Mouse (Mus musculus) midbrain, postnatal 0 days (tissue): ENCODE results near the gene Fgd2. TPM values are rescaled to one million over a fixed set of nuclear protein-coding genes. Genes with fewer than 3 reads are reported as not detected.
A peak's percentile ranks its signal among the peaks of the same experiment; 100 is the strongest.

ENCODE experiments used
- ATAC-seq: fragments of 200-750 bp; cut with Nextera tagmentation; 2 replicates; pipeline ENCODE4 v1.8.0; 2017; ENCODE audit warnings: moderate number of reproducible peaks, mild to moderate bottlenecking, moderate TSS enrichment, moderate library complexity; ENCODE audit not compliant: low FRiP score
- DNase-seq: peaks from one replicate; pipeline ENCODE4 v3.0.0-alpha.2; 2015; ENCODE audit warnings: low spot score
- H3K27ac ChIP-seq: fragments of 300-500 bp; sonication (generic); 2 replicates; pipeline ENCODE4 v1.5.1; 2014; ENCODE audit warnings: low read depth, mild to moderate bottlenecking, low read length, mixed read lengths
- H3K27me3 ChIP-seq: fragments of 300-500 bp; sonication (generic); 2 replicates; pipeline ENCODE4 v1.6.1; 2014; ENCODE audit warnings: low read length, control low read depth, mixed read lengths; ENCODE audit not compliant: insufficient read depth
- H3K36me3 ChIP-seq: fragments of 300-500 bp; sonication (generic); 2 replicates; pipeline ENCODE4 v1.6.1; 2014; ENCODE audit warnings: low read length, control low read depth, mixed read lengths; ENCODE audit not compliant: insufficient read depth
- H3K4me1 ChIP-seq: fragments of 300-500 bp; sonication (generic); 2 replicates; pipeline ENCODE4 v1.6.1; 2014; ENCODE audit warnings: mild to moderate bottlenecking, control low read depth, antibody characterized with exemption, low read length, mixed read lengths; ENCODE audit not compliant: insufficient read depth
- H3K4me2 ChIP-seq: fragments of 300-500 bp; sonication (generic); 2 replicates; pipeline ENCODE4 v1.6.1; 2014; ENCODE audit warnings: low read depth, mild to moderate bottlenecking, low read length, mixed read lengths; ENCODE audit not compliant: poor library complexity, severe bottlenecking
- H3K4me3 ChIP-seq: fragments of 300-500 bp; sonication (generic); 2 replicates; pipeline ENCODE4 v1.5.1; 2014; ENCODE audit warnings: low read depth, mild to moderate bottlenecking, low read length, moderate library complexity
- H3K9ac ChIP-seq: fragments of 300-500 bp; sonication (generic); replicated peaks from 2 replicates; pipeline ENCODE4 v1.6.1; 2014; ENCODE audit warnings: mild to moderate bottlenecking, low read length, moderate library complexity, mixed read lengths; ENCODE audit not compliant: poor library complexity, severe bottlenecking
- H3K9me3 ChIP-seq: fragments of 300-500 bp; sonication (generic); 2 replicates; pipeline ENCODE4 v1.6.1; 2016; ENCODE audit warnings: low read length, control low read depth
- CTCF ChIP-seq: IDR thresholded peaks from 2 replicates; pipeline ENCODE4 v1.5.1; 2016; ENCODE audit warnings: antibody characterized with exemption, mild to moderate bottlenecking
- WGBS: fragments of 180-500 bp; shearing (Covaris S2); extraction: QIAGEN DNeasy Blood & Tissue Kit; methylation state at CpG from one replicate; pipeline ENCODE4 v1.1.7; 2014; 5-methylcytosine and 5-hydroxymethylcytosine counted together
- polyA plus RNA-seq: library from polyadenylated mRNA; unstranded; fragments of >200 nt; fragmentation: Nextera tagmentation; extraction: Ambion mirVana; gene quantifications from 2 replicates; pipeline ENCODE4 v1.2.1, GENCODE M21; 2015
- total RNA-seq: library from RNA; depleted of rRNA; stranded (reverse); fragments of >200 nt; gene quantifications from 2 replicates; pipeline ENCODE4 v1.2.3, GENCODE M21; 2014

Fgd2 gene
- total and polyA plus RNA-seq, 2 experiments from 2014 or later = 14.4 to 27.3 TPM

DNA sequence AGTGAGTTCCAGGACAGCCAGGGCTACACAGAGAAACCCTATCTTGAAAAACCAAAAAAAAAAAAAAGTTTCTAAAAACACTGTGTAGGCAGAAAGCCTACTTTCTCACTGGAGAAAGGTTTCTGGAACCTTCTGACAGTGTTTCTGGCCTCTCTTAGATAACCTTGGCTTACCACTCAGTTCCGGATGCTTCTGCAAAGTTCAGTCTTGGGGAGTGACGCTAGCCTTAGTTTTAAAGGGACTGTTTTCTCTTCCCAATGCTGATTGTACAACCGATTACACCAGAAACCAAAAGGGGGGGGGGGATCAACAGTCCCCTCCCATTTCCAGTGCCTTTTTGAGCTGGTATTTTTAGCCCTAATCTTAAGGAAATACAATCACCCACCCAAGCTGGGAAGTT is 37.1 kb upstream of the Fgd2 start:
- Histone ChIP-seq H3K4me1 (peaks cover 18% of the 10 kb centered on the region), H3K9me3 (no peaks in the 10 kb centered on the region), H3K27ac (no peak overlapping the region), H3K9ac (no peak overlapping the region), H3K27me3 (no peaks in the 10 kb centered on the region; the same call in 1 of the 2 replicates), H3K4me3 (no peak overlapping the region), H3K36me3 (no peaks in the 10 kb centered on the region), H3K4me2 (no peak overlapping the region)
- ATAC-seq (no peak), DNase-seq (no peak)
- 96% methylated on average over 3 of the region's 3 CpGs for WGBS
- TF ChIP-seq CTCF = no peak

DNA sequence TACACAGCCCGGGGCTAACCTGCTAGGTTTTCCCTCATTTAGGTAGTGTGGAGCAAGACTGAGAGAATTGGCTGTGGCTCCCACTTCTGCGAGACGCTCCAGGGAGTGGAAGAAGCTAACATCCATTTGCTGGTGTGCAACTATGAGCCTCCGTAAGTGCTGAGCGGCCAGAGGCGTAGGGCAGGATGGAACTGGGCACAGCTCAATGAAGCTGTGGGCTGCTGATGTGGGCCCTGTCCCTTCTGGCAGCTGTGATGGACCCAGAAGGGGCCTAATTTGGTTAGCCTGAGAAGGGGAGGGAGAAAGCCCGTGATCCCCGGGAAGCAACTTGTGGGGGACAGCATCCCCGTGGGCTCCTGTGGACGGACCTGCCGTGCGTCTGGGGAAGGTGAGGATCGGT is 34.9 kb upstream of the Fgd2 start:
- H3K4me2 ChIP-seq = peak overlapping the region; percentile 31; the same call in 1 of the 2 replicates
- peak overlapping the region; percentile 44; the same call in 1 of the 2 replicates for H3K9ac ChIP-seq
- 53% methylated on average over 13 of the region's 13 CpGs for WGBS
- 0 out of 2 replicates have a peak, but pooled peaks cover 3% of the 10 kb centered on the region for H3K36me3 ChIP-seq
- peak overlapping the region; percentile 74 for H3K27ac ChIP-seq
- DNase-seq = no peak
- H3K27me3 ChIP-seq = no peaks in the 10 kb centered on the region; the same call in 1 of the 2 replicates
- no peak for TF ChIP-seq CTCF
- no peak for ATAC-seq
- H3K4me1 ChIP-seq = peaks cover 12% of the 10 kb centered on the region
- H3K4me3 ChIP-seq = no peak overlapping the region
- no peaks in the 10 kb centered on the region for H3K9me3 ChIP-seq

DNA sequence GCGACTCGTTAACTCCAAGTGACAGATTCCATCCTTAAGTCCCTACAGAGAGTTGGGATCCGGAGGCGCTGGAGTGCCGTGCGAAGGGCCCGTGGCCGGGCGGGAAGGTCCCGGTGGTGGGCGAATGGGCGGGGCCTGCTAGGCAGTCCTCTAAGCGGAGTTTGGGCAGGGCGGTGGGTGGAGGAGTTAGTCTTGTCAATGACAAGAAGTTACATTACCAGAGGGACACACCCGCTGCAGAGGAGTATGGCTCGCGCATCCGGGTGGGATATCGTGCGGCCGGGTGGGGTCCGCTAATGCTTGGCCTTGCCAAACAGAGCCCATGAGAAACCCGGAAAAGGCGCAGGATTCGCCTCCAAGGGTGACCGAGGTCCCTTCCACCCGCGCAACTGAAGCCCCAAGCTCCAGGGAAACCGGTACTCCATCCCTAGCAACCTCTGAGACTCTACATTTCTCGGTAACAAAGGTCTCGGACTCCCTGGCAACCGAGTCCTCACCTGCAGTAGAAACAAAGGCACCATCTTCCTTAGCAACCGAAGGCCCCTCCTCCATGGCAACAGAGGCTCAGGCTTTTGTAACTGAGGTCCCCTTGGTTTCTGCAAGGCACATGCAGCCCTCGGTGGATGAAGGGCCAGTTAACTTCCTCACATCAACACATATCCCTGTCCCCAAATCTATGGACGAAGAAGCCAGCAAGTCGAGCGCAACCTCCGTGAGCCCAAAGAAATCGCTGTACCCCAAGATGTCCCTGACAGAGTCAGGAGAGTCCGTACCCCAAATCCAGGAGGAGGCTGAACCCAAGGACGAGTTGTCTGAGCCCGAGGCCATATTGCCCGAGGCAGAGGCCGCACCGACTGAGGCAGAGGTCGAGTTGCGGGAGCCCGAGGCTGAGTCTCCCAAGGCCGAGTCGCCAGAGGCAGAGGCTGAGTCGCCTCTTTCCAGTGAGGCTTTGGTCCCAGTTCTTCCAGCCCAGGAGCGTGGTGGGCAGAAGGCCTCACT is 33.9 kb upstream of the Fgd2 start:
- Histone ChIP-seq H3K4me2 (peak overlapping the region; percentile 31), H3K9me3 (no peaks in the 10 kb centered on the region), H3K27ac (peak overlapping the region; percentile 74), H3K9ac (peak overlapping the region; percentile 48), H3K4me3 (peak overlapping the region; percentile 16; the same call in 1 of the 2 replicates), H3K36me3 (peaks cover 9% of the 10 kb centered on the region; the same call in 1 of the 2 replicates), H3K4me1 (peaks cover 12% of the 10 kb centered on the region), H3K27me3 (no peaks in the 10 kb centered on the region; the same call in 1 of the 2 replicates)
- peak; percentile 66 for DNase-seq
- ATAC-seq = no peak
- no peak for TF ChIP-seq CTCF
- WGBS = 11% methylated on average over 52 of the region's 52 CpGs

- Histone ChIP-seq H3K4me1 (peaks cover 12% of the 10 kb centered on the region), H3K9ac (no peak overlapping the region), H3K27ac (peak overlapping the region; percentile 74), H3K9me3 (no peaks in the 10 kb centered on the region), H3K27me3 (no peaks in the 10 kb centered on the region), H3K36me3 (peaks cover 18% of the 10 kb centered on the region), H3K4me3 (no peak overlapping the region), H3K4me2 (no peak overlapping the region)
- WGBS = 84% methylated on average over 9 of the region's 9 CpGs
- DNase-seq (no peak), ATAC-seq (no peak)
- TF ChIP-seq CTCF = no peak
These were observed 33.0 kb upstream of the Fgd2 start for GRCm38 (mm10) chr17:29327691-29328090.

DNA sequence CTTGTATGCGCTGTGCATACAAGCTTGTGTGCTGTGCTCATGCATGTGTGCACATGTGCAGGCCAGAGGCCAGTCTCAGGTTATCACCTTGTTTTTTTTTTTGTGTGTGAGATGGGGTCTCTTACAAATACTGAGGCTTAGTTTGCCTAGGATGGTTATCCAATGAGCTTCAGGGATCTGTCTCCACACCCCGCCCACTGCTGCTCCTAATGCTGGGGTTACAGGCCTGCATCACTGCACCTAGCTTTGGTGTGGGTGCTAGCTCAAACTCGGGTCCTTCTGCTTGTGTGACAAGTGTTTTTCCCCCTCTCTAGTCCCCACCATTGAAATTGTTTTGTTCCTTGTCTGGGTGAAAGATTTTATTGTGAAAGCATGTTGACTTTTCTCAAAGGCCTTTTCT is 30.5 kb upstream of the Fgd2 start:
- no peak overlapping the region for H3K4me3 ChIP-seq
- WGBS = 84% methylated on average over 3 of the region's 3 CpGs
- H3K4me1 ChIP-seq = peaks cover 12% of the 10 kb centered on the region
- ATAC-seq (no peak), DNase-seq (no peak)
- H3K4me2 ChIP-seq = no peak overlapping the region
- no peak for TF ChIP-seq CTCF
- H3K9me3 ChIP-seq = no peaks in the 10 kb centered on the region
- H3K27ac ChIP-seq = 0 out of 2 replicates have a peak overlapping the region, but pooled peaks have one; percentile 26
- no peaks in the 10 kb centered on the region for H3K27me3 ChIP-seq
- H3K36me3 ChIP-seq = peaks cover 37% of the 10 kb centered on the region
- no peak overlapping the region for H3K9ac ChIP-seq
